ENCODE assay signal across 13 mouse cellular contexts in genomic region chr6:12550054-12550655, GRCm38 (mm10).
DNase-seq lines count a peak whose midpoint lies in the region; ATAC-seq lines count a peak whose summit lies in the region.
"Had no signal": no experiment of that assay in that cellular context is flagged by ENCODE, and none has a peak within 500 bp of the region (broad histone marks: within the 10 kb centered on the region; RNA-seq: fewer than 3 reads in every experiment).

No protein-coding gene starts in this region.

- ATAC-seq in hindbrain, embryonic 13.5 days (ENCODE audit: low FRiP score), result no peak
- no peak; the same call in 1 of the 2 replicates for ATAC-seq in hindbrain, embryonic 11.5 days (ENCODE audit: low FRiP score)
- peak; percentile 66; the same call in 1 of the 2 replicates for ATAC-seq in midbrain, embryonic 13.5 days
- ATAC-seq in midbrain, embryonic 11.5 days (ENCODE audit: low FRiP score), result no peak
- ATAC-seq in forebrain, embryonic 12.5 days (ENCODE audit: low FRiP score), result peak; percentile 67
- no peak for ATAC-seq in neural tube, embryonic 15.5 days (ENCODE audit: low FRiP score)
- ATAC-seq: intestine, embryonic 15.5 days had no signal

- no peak overlapping the region for H3K4me2 ChIP-seq in hindbrain, embryonic 13.5 days
- H3K4me2 ChIP-seq in hindbrain, embryonic 11.5 days (replicated peaks; ENCODE audit: low read depth, low read length), result no peak overlapping the region
- H3K4me2 ChIP-seq in midbrain, embryonic 13.5 days (replicated peaks), result no peak overlapping the region
- no peak overlapping the region for H3K4me2 ChIP-seq in midbrain, embryonic 11.5 days
- H3K4me2 ChIP-seq in forebrain, embryonic 12.5 days, result no peak overlapping the region
- no peak overlapping the region for H3K4me2 ChIP-seq in neural tube, embryonic 15.5 days
- H3K4me2 ChIP-seq: embryonic facial prominence, embryonic 12.5 days; intestine, embryonic 15.5 days; limb, embryonic 13.5 days had no signal

- no peaks in the 10 kb centered on the region for H3K9me3 ChIP-seq in hindbrain, embryonic 13.5 days
- H3K9me3 ChIP-seq in hindbrain, embryonic 11.5 days (ENCODE audit: control insufficient read depth, low read length), result no peaks in the 10 kb centered on the region
- H3K9me3 ChIP-seq in midbrain, embryonic 13.5 days, result no peaks in the 10 kb centered on the region
- no peaks in the 10 kb centered on the region for H3K9me3 ChIP-seq in midbrain, embryonic 11.5 days (ENCODE audit: control insufficient read depth, low read length)
- H3K9me3 ChIP-seq in forebrain, embryonic 12.5 days, result no peaks in the 10 kb centered on the region
- H3K9me3 ChIP-seq in neural tube, embryonic 15.5 days (replicated peaks), result no peaks in the 10 kb centered on the region
- H3K9me3 ChIP-seq: embryonic facial prominence, embryonic 12.5 days; intestine, embryonic 15.5 days had no signal

- WGBS in hindbrain, embryonic 13.5 days, result 35% methylated on average over 4 of the region's 4 CpGs
- 55% methylated on average over 4 of the region's 4 CpGs for WGBS in hindbrain, embryonic 11.5 days
- WGBS in midbrain, embryonic 13.5 days, result 33% methylated on average over 4 of the region's 4 CpGs
- WGBS in midbrain, embryonic 11.5 days, result 53% methylated on average over 4 of the region's 4 CpGs
- WGBS in forebrain, embryonic 12.5 days, result 34% methylated on average over 4 of the region's 4 CpGs
- 25% methylated on average over 4 of the region's 4 CpGs for WGBS in neural tube, embryonic 15.5 days

- no peaks in the 10 kb centered on the region for H3K27me3 ChIP-seq in hindbrain, embryonic 13.5 days
- no peaks in the 10 kb centered on the region for H3K27me3 ChIP-seq in hindbrain, embryonic 11.5 days (ENCODE audit: control insufficient read depth, insufficient read depth, low read length)
- H3K27me3 ChIP-seq in midbrain, embryonic 13.5 days, result no peaks in the 10 kb centered on the region
- no peaks in the 10 kb centered on the region for H3K27me3 ChIP-seq in midbrain, embryonic 11.5 days (ENCODE audit: control insufficient read depth, insufficient read depth, low read length)
- no peaks in the 10 kb centered on the region for H3K27me3 ChIP-seq in forebrain, embryonic 12.5 days
- H3K27me3 ChIP-seq in neural tube, embryonic 15.5 days (replicated peaks), result no peaks in the 10 kb centered on the region
- H3K27me3 ChIP-seq: embryonic facial prominence, embryonic 12.5 days; intestine, embryonic 15.5 days; limb, embryonic 13.5 days had no signal

- no peak overlapping the region for H3K4me3 ChIP-seq in hindbrain, embryonic 13.5 days
- H3K4me3 ChIP-seq in hindbrain, embryonic 11.5 days (ENCODE audit: low read depth, low read length), result no peak overlapping the region
- no peak overlapping the region for H3K4me3 ChIP-seq in midbrain, embryonic 13.5 days (replicated peaks)
- no peak overlapping the region for H3K4me3 ChIP-seq in midbrain, embryonic 11.5 days (ENCODE audit: low read depth, low read length)
- H3K4me3 ChIP-seq in forebrain, embryonic 12.5 days (replicated peaks), result no peak overlapping the region
- H3K4me3 ChIP-seq in neural tube, embryonic 15.5 days (replicated peaks), result no peak overlapping the region
- H3K4me3 ChIP-seq: embryonic facial prominence, embryonic 12.5 days; intestine, embryonic 15.5 days; limb, embryonic 13.5 days had no signal

- H3K9ac ChIP-seq in hindbrain, embryonic 13.5 days, result no peak overlapping the region
- H3K9ac ChIP-seq in hindbrain, embryonic 11.5 days (ENCODE audit: low read depth, low read length), result no peak overlapping the region
- no peak overlapping the region for H3K9ac ChIP-seq in midbrain, embryonic 13.5 days (replicated peaks)
- H3K9ac ChIP-seq in midbrain, embryonic 11.5 days (ENCODE audit: low read length), result no peak overlapping the region
- no peak overlapping the region for H3K9ac ChIP-seq in forebrain, embryonic 12.5 days
- H3K9ac ChIP-seq in neural tube, embryonic 15.5 days (replicated peaks), result no peak overlapping the region
- H3K9ac ChIP-seq: embryonic facial prominence, embryonic 12.5 days; intestine, embryonic 15.5 days; limb, embryonic 13.5 days had no signal

- H3K4me1 ChIP-seq in hindbrain, embryonic 13.5 days (replicated peaks), result peaks cover 7% of the 10 kb centered on the region; the same call in 1 of the 2 replicates
- no peaks in the 10 kb centered on the region for H3K4me1 ChIP-seq in hindbrain, embryonic 11.5 days (replicated peaks; ENCODE audit: control insufficient read depth, insufficient read depth, low read length)
- H3K4me1 ChIP-seq in midbrain, embryonic 13.5 days (replicated peaks), result peaks cover 17% of the 10 kb centered on the region
- no peaks in the 10 kb centered on the region; the same call in 1 of the 2 replicates for H3K4me1 ChIP-seq in midbrain, embryonic 11.5 days (ENCODE audit: control insufficient read depth, insufficient read depth, low read length)
- peaks cover 3% of the 10 kb centered on the region; the same call in 1 of the 2 replicates for H3K4me1 ChIP-seq in forebrain, embryonic 12.5 days
- H3K4me1 ChIP-seq in neural tube, embryonic 15.5 days, result peaks cover 12% of the 10 kb centered on the region
- H3K4me1 ChIP-seq: embryonic facial prominence, embryonic 12.5 days; intestine, embryonic 15.5 days had no signal

- DNase-seq in hindbrain, embryonic 11.5 days (ENCODE audit: low spot score), result no peak
- DNase-seq in midbrain, embryonic 11.5 days (ENCODE audit: low spot score, missing footprints), result no peak
- DNase-seq in lung, postnatal 4 days, result no peak
- DNase-seq: cerebellum, adult 9-11 months; lung, adult 2 months had no signal

- H3K36me3 ChIP-seq in hindbrain, embryonic 13.5 days, result peaks cover 7% of the 10 kb centered on the region
- no peaks in the 10 kb centered on the region for H3K36me3 ChIP-seq in hindbrain, embryonic 11.5 days (ENCODE audit: control insufficient read depth, insufficient read depth, low read length)
- H3K36me3 ChIP-seq in midbrain, embryonic 13.5 days, result peaks cover 8% of the 10 kb centered on the region
- no peaks in the 10 kb centered on the region for H3K36me3 ChIP-seq in midbrain, embryonic 11.5 days (ENCODE audit: control insufficient read depth, insufficient read depth, low read length)
- no peaks in the 10 kb centered on the region for H3K36me3 ChIP-seq in forebrain, embryonic 12.5 days (replicated peaks)
- H3K36me3 ChIP-seq in neural tube, embryonic 15.5 days, result peaks cover 8% of the 10 kb centered on the region
- H3K36me3 ChIP-seq: embryonic facial prominence, embryonic 12.5 days; intestine, embryonic 15.5 days; limb, embryonic 13.5 days had no signal

- peak overlapping the region; percentile 24; the same call in 1 of the 2 replicates for H3K27ac ChIP-seq in hindbrain, embryonic 13.5 days
- no peak overlapping the region for H3K27ac ChIP-seq in hindbrain, embryonic 11.5 days (ENCODE audit: low read depth, low read length)
- no peak overlapping the region for H3K27ac ChIP-seq in midbrain, embryonic 13.5 days
- H3K27ac ChIP-seq in midbrain, embryonic 11.5 days (ENCODE audit: low read depth, low read length), result no peak overlapping the region
- no peak overlapping the region for H3K27ac ChIP-seq in forebrain, embryonic 12.5 days
- peak overlapping the region; percentile 13; the same call in 1 of the 2 replicates for H3K27ac ChIP-seq in neural tube, embryonic 15.5 days (replicated peaks)
- H3K27ac ChIP-seq: embryonic facial prominence, embryonic 12.5 days; intestine, embryonic 15.5 days; limb, embryonic 13.5 days; stomach, postnatal 0 days had no signal

Comparison
In these comparisons a context has a peak if more than half of its experiments do, and no peak if none do; other contexts are left out.
1. ATAC-seq: peak in midbrain, embryonic 13.5 days (single experiment) and forebrain, embryonic 12.5 days (single experiment); none in hindbrain, embryonic 13.5 days (single experiment), hindbrain, embryonic 11.5 days (single experiment), midbrain, embryonic 11.5 days (single experiment) and neural tube, embryonic 15.5 days (single experiment).
2. H3K27ac ChIP-seq: peak in hindbrain, embryonic 13.5 days (single experiment) and neural tube, embryonic 15.5 days (single experiment); none in hindbrain, embryonic 11.5 days (single experiment), midbrain, embryonic 13.5 days (single experiment), midbrain, embryonic 11.5 days (single experiment) and forebrain, embryonic 12.5 days (single experiment).